Mouse (Mus musculus): ENCODE data around the gene Scml4.

The Scml4 gene

DNA sequence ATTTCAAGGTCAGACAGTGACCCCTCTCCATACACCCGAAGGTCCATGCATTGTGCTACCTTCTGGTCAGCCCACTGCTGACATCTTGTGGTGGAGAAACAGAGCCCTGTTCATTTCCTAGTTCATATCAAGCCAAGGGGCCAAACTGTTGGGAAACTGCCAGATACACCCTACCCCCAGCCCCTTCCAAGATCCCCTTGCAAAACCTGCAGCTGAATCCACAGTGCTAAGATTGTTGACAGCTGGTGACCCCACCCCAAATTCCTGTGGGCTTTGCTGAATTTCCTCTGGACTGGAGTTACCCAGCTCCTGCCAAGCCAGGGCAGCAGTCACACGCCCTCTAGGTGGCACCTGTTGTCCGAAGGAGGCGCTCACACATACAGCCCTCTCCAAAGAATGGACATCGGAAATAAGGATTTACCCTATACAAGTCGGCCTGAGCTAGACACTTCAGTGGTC is 127.5 kb downstream of the Scml4 start:
- no peak for DNase-seq (ENCODE audit: extremely low read depth, low read depth, low spot score)

GRCm38 (mm10) chr10:42988627-42989026 is 128.5 kb downstream of the Scml4 start:
- DNase-seq (ENCODE audit: extremely low read depth, low read depth, low spot score), result no peak

- no peak for DNase-seq (ENCODE audit: extremely low read depth, low read depth, low spot score)
Observed at GRCm38 (mm10) chr10:42989910-42990309, 129.7 kb downstream of the Scml4 start.

- DNase-seq (ENCODE audit: extremely low read depth, low read depth, low spot score), result no peak
Observed at GRCm38 (mm10) chr10:42991018-42991417, 130.8 kb downstream of the Scml4 start.

- no peak for DNase-seq (ENCODE audit: extremely low read depth, low read depth, low spot score)
Observed at GRCm38 (mm10) chr10:42994331-42994782, 134.2 kb downstream of the Scml4 start.

GRCm38 (mm10) chr10:42995484-42995895 is 135.3 kb downstream of the Scml4 start:
- no peak for DNase-seq (ENCODE audit: extremely low read depth, low read depth, low spot score)

- no peak for DNase-seq (ENCODE audit: extremely low read depth, low read depth, low spot score)
Observed at GRCm38 (mm10) chr10:42997278-42997677, 137.1 kb downstream of the Scml4 start.

DNA sequence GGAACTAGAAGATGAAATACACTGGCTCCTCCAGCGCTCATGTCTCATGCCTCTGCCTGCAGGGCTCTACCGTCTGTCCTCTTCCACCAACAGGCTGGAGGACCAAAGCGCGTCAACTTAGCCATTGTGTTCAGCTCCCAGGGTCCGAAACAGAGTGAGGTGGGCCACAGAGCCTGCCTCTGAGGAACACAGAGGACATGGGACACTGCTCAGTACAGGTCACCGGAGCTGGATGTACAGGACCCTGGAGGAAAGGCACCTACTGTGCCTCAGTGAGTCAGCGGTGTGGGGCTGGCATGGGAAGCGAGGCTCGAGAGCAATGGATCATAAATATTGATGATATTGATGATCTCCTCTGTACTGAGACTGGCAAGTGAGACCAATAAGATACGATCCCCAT is 139.2 kb downstream of the Scml4 start:
- no peak for DNase-seq (ENCODE audit: extremely low read depth, low read depth, low spot score)

DNA sequence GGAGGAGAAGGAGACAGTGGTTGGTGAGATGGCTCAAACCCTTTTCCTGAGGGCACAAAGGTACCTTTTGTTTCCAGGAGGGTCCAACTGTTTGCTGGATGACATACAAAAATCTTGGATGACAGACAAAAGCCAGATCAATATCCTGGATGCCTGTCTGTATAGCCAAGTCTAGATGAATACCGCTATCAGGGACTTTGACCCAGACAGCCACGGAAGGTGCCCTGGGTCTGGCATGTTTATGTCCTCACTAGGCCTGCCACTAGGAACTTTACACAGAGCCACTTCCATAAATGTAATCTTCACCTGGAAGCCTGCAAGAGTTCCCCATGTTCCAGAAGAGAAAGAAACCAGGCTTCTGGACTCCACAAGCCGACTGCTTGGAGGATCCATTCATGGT is 141.3 kb downstream of the Scml4 start:
- no peak for DNase-seq (ENCODE audit: extremely low read depth, low read depth, low spot score)

DNA sequence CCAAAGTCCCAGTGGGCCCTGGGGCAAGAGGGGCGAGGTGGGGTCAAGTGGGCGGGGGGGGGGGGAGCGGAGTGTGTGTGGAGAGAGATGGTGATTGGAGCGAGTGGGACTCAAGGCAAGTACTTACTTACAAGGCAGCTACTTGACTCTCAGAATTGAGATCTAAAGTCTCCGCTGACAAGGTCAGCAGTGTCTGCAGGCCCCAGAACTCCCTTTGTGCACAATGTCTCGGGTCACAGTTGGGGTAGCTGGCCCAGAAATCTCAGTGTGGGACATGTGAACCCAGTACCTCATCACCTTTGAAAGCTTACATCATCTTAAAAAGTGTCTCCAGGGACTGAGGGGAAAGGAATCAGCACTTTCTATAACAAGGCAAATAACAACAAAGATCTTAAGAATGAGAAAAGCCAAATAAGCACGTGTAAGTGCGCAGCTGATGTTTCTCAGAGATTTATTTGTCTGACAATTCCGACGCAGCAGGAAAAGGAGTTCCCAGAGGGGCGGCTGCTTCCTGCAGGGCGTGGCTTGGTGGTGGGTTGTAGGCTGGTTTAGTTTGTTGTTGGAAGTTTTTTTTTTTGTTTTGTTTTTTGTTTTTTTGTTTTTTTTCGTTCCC is 142.0 kb downstream of the Scml4 start:
- DNase-seq (ENCODE audit: extremely low read depth, low read depth, low spot score), result no peak

DNA sequence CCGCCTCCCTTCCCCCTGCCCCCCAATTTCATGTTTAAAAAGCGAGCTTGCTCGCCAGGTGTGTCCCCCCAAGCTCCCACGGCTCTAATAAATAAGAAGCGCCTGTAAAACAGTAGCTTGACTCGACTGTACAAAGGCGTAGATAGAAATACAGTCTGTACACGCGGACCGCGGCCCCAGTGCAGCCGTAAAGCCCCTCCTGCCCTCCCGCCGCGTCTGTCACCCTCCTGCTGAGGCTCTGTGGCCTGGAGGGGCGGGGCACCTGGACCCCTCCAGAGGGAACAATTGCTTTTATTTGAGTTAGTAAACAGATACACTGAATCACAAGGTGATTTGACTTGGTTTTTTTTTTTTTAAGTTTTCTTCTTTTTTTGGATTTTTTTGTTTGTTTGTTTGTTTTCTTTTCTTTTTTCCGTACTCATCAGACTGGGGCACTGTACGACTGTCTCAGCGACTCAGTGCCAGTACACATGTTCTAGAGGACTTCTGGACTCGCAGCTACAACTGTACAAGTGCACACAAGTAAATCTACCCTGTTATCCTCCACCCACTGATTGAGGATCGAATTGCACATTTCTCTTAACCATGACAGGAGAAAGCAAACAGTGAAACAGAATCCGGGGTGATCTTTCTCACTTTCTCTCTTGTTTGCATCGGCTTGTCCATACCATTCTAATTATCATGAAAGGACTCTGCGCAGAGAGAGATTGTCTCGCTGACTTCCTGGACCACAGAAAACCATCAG is 142.7 kb downstream of the Scml4 start:
- DNase-seq (ENCODE audit: extremely low read depth, low read depth, low spot score), result no peak

DNA sequence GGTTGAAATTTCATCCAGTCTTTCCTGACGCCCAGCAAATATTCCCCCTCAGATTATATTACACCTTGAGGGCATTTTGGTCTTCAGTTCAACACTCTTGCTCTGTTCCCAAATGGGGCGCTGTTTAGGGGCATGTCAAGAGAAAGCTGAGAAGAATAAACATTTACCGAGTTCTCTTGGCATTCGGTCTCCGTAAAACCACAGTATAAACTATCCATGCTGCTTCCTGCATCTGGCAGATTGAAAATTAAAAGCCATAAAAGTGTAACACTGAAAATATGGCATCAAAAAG is 143.2 kb downstream of the Scml4 start:
- no peak for DNase-seq (ENCODE audit: extremely low read depth, low read depth, low spot score)

DNA sequence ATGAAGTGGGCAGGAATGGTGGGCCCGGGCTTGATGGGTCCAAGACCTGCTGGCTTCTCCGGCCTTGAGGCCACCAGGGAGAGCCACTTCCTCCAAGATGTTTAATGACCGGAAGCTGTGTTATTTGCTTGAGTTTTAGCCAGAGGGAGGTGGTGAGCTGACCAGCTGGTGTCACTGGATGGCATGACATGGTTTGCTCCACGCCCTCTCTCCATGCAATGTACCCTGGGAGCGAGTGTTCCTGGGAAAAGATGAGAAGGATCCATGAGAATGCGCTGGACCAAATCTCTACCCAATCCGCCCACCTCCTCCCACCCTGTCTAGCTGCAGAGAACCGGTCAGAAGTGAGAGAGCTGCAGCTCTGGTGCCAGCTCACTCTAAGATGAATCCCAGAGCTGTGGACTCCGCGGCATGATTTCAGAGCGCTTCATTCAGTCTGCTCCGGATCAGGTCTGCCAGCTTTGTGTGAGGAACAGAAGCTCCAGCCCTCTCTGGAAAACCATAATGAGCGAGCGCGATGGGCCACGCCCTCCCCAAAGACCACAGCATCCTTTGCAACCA is 144.1 kb downstream of the Scml4 start:
- DNase-seq (ENCODE audit: extremely low read depth, low read depth, low spot score), result no peak

GRCm38 (mm10) chr10:43005031-43005430 is 144.9 kb downstream of the Scml4 start:
- no peak for DNase-seq (ENCODE audit: extremely low read depth, low read depth, low spot score)

DNA sequence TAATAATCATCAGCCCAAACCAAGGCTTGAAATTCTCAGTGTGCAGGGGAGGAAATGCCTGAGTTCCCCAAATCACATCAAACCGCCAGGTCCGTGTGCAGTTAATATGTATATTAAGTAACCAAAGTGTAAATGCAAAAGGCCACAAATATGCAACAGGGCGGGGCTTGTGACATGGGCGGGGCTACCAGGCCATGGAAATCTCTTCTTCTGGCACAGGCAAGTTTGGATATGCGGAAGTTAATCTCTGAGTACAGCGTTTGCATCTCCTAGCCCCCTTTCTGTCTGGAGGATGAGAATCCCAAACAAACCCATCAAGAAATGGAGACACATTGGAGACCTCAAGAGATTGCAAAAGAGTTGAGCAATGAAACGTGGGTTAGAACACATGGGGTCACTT is 145.5 kb downstream of the Scml4 start:
- no peak for DNase-seq (ENCODE audit: extremely low read depth, low read depth, low spot score)

DNA sequence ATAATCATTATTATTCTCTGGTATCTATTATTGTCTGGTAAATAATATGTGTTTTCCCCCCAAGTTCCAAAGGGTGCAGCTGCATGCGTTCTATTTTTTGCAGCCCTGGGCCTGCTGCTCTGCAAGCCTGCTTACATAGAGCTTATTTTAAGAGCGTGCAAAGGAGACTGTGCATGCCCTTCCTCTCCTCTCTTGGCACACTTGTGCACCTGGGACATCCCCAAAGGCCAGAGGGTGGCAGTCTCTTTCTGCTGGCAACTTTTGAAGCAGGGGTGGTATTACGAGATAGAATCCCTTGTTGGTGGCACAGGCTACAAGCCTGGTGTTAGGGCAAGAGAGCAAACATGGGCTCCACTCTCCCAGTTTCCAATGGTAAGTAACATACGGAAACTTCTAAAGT is 146.4 kb downstream of the Scml4 start:
- DNase-seq (ENCODE audit: extremely low read depth, low read depth, low spot score), result no peak

DNA sequence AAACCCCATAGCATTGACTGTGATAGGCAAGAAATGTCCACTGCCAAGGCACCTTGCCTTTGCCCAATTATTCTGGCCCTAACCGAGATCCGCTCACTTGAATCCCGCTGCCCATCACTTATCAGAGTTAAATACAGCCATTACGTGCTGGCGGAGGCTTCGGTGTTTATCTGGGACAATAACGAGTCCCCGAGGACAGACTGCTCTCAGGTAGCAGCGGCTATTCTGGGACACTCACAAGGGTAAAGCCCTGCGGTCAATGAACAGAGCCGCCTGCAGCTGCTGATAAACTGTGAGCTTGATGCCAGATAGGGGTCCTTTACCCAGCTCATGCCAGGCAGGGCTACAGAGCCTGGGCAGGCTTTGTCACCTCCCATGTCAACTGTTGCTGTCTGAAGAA is 147.9 kb downstream of the Scml4 start:
- DNase-seq (ENCODE audit: extremely low read depth, low read depth, low spot score), result no peak
